Mouse (Mus musculus): ENCODE data around the gene Gm4756.
"Not testable (repeated sequence)": the region's sequence is repeated elsewhere in the genome, so short reads cannot be mapped to it uniquely, and the experiment has no call there.

Gene Gm4756

GRCm38 (mm10) chr12:72648921-72649320, 540 bp downstream of the Gm4756 start:
- no peak for DNase-seq

DNA sequence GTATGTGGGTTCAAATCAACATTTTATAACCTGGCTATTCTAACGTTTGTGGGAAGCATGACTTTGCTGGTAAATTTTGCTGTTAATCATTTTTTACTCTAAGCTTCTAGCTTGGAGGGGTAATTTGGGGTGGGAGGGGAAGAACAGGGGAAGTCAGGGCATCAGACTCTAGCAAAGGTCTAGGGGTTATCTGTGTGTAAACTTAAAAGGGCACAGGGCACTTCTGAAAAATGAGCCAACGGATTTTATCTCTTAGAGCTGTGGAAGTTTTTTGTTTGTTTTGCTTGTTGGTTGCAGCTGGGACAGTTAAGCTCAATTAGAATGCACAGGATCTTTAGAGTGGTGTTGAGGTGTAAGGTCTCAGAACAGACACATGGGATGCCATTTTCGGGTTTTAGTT, 11.4 kb downstream of the Gm4756 start:
- DNase-seq, result no peak

GRCm38 (mm10) chr12:72628751-72629150, 20.7 kb downstream of the Gm4756 start:
- no peak for DNase-seq

- no peak for DNase-seq
Measured at GRCm38 (mm10) chr12:72622853-72623496, 26.5 kb downstream of the Gm4756 start.

- DNase-seq, result no peak
Measured at GRCm38 (mm10) chr12:72621441-72621840, 28.0 kb downstream of the Gm4756 start.

DNA sequence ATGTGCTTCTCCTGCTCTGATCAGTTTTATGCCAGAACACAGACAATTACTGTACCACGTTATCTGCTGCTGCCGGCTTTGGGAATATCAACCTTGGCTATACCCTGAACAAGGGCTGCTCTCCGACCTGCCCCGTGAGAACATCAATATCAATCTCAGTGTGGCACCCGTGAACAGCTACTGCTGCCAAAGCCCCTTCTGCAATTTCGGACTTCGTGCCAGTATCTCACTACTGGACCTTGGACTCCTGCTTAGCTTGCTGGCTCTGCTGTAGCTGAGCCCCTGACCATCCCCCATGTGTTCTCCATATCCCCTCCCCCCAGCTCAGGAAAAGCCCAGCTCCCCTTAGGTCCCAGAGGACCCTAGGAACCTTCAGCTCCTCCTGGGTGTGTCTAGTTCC, 28.6 kb downstream of the Gm4756 start:
- no peak for DNase-seq

- DNase-seq, result no peak
Measured at GRCm38 (mm10) chr12:72612053-72612452, 37.4 kb downstream of the Gm4756 start.

- DNase-seq, result not testable (repeated sequence)
Measured at GRCm38 (mm10) chr12:72598731-72599130, 50.7 kb downstream of the Gm4756 start.

- DNase-seq, result no peak
Measured at GRCm38 (mm10) chr12:72594001-72594400, 55.5 kb downstream of the Gm4756 start.

- no peak for DNase-seq
Measured at GRCm38 (mm10) chr12:72592991-72593390, 56.5 kb downstream of the Gm4756 start.

DNA sequence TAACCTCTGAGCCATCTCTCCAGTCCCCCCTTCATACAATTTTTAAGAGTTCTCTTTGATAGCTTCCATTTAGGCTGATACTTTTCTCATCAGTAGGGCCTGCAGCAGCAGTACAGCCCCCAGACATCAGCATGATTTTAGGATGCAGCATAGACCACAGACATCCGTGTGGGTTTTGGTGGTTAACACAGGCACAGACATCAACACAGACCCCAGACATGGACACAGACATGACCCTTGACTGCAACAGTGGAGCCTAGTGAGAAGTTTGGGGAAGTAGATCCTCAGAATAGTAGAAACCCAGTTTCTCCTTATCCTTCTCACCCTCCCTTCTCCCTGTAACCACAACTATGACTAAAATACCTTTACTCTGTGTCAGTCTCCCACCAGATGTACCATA, 64.1 kb downstream of the Gm4756 start:
- DNase-seq, result no peak

DNA sequence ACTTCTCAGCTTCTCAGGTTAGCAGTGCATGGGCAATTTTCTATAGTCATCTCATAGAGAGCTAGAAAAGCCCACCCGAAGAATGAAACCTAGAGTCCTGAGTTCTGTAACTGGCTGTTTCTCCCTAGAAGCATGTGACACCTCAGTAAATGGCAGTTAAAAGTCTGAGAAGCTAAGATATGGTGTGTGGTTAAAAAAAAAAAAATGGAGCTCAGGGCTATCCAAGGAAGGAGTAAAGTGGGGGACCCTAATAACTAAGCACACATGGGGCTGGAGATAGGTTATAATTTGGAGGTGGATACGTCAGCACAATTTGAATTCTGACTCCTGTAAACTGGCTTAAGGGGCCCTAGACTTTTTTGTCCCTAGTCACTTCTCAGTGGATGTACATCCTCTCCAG, 66.4 kb downstream of the Gm4756 start:
- no peak for DNase-seq

- DNase-seq, result no peak
Measured at GRCm38 (mm10) chr12:72582021-72582420, 67.4 kb downstream of the Gm4756 start.

DNA sequence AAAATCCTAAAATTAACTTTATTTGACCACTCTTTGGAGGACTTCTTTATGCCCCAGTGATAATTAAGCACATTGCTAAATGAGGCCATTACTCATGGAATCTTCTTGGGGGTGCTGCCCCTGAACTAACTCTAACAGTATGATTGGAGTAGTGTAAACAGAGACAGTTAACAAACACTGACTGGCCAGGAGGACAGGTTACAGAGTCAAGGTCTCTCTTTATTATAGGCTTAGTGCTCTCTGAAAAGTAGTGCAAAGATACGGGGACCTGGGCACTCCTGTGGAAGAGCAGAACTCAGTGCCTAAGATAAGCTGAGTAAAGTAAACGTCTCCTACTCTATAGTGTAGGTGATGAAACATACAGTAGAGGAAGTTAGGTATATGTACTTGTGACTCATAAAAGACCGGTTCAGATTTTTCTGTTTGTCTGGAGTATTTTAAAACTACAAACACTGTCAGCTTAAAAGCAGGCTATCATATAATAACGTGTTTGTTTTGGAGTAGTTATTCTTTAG, 85.1 kb downstream of the Gm4756 start:
- DNase-seq, result no peak

- DNase-seq, result no peak
Measured at GRCm38 (mm10) chr12:72554347-72554746, 95.1 kb downstream of the Gm4756 start.

GRCm38 (mm10) chr12:72538571-72538970, 110.9 kb downstream of the Gm4756 start:
- no peak for DNase-seq

DNA sequence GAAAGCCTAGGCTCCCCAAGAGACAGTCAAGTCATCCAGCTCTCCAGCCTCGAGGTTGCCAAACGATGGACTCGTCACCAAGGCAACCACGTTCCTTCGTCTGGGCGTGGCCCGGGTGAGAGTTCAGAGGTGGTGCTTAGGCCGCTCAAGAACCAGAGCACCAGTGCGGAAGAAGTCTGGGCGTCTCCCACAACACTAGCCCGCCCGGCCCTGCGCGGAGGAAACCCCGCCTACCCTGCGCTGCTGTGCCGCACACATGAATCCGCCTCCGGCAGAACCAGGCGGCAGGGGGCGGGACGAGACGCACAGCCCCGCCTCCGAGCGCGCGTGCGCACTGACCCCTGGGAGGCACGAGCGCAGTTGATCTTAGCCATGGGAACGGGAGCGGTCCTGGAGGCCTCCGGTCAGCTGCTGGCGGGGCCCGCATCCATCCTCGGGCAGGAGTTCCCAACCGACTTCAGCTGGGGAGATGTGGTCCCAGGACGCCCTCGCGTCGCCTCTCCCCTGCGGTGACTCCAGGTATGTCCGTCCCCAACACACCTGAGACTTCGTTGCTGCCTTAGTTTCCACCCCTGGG, 113.4 kb downstream of the Gm4756 start, which contains the start of gene Pcnx4:
Pcnx4 (plus strand) TSS at position 363 of the 577 bp plus-strand sequence.
- peak; percentile 96 for DNase-seq

DNA sequence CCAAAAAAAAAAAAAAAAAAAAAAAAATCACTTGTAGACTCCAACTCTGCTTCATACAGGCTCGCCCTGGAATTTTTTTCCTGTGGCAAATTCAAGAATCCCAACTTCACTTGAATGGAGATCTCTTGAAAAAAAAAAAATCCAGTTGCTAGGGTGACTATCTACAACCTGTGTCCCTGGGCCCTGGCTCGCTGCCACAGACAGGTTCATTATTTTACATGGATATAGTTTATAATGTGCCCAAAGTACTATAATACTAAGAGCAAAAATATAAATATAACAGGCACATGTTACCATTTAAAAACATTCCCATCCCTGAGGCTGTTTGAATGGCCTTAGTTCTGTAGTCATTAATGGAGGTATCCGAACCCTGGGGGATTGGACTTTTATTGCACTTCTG, 113.9 kb downstream of the Gm4756 start:
- DNase-seq, result no peak

DNA sequence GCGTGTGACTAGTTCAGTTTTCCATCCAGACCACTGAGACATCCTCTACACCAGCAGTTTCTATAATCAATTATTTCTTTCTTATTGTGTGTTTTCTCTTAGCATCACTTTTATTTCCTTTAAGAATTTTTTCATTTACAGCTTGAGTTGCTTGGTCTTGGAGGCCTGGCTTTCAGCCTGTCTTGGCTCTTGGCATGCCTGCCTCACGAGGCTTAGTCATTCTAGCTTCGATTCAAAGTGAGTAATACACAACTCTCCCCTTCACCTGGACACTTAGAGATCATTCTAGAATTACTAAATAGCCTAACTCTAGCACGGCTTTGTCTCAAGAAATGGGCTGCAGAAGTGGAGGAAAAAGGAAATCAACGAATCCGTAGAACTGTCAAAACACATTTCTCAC, 115.5 kb downstream of the Gm4756 start:
- no peak for DNase-seq

- no peak for DNase-seq
Measured at GRCm38 (mm10) chr12:72532303-72532702, 117.2 kb downstream of the Gm4756 start.

Data from thymus, postnatal 25 days (tissue).